In the genomic region with DNA sequence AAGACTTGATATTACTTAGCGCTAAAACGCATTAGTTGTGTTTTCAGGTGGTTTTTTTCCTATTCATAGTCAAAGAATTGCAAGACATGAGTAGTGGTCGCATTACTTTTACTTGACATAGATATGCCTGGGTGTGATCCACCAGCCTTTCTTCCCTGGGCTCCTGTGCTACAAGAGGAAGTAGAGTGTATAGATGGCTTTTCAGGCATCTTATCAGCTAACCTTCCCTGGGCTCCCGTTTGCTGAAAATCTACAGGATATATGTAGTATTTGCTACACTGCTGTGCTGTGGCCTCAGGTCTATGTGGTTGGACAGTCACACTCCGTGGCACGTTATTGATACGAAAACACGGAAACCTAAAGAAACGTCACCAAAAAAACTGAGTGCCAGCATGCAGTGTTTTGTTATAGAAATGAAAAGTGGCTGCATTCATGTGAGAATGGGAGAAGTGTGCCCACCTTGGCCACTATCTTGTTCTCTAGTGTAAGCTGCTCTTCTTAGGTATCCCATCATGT, we compare ENCODE assay signal across 8 mouse cellular contexts. TPM values are rescaled to one million over a fixed set of nuclear protein-coding genes. Genes with fewer than 3 reads are reported as not detected.
A peak's percentile ranks its signal among the peaks of the same experiment; 100 is the strongest.
DNase-seq lines count a peak whose midpoint lies in the region; ATAC-seq and TF ChIP-seq lines count a peak whose summit lies in the region.

No protein-coding gene starts in this region.

- 83% methylated on average over 9 of the region's 9 CpGs for WGBS in kidney, embryonic 15.5 days
- 67% methylated on average over 9 of the region's 9 CpGs for WGBS in kidney, adult 2 months
- WGBS in hindbrain, embryonic 16.5 days: 83% methylated on average over 9 of the region's 9 CpGs
- 87% methylated on average over 9 of the region's 9 CpGs for WGBS in midbrain, embryonic 14.5 days

- H3K27me3 ChIP-seq in kidney, embryonic 15.5 days: no peaks in the 10 kb centered on the region
- H3K27me3 ChIP-seq in kidney, adult 2 months (replicated peaks; ENCODE audit: control insufficient read depth, insufficient read depth, low read length): no peaks in the 10 kb centered on the region
- no peaks in the 10 kb centered on the region for H3K27me3 ChIP-seq in hindbrain, embryonic 16.5 days (replicated peaks; ENCODE audit: control insufficient read depth, insufficient read depth, low read length)
- H3K27me3 ChIP-seq in midbrain, embryonic 14.5 days (ENCODE audit: control insufficient read depth, insufficient read depth, low read length): no peaks in the 10 kb centered on the region

- H3K9me3 ChIP-seq in kidney, embryonic 15.5 days (replicated peaks): no peaks in the 10 kb centered on the region
- no peaks in the 10 kb centered on the region for H3K9me3 ChIP-seq in hindbrain, embryonic 16.5 days (ENCODE audit: control insufficient read depth, low read length)
- H3K9me3 ChIP-seq in midbrain, embryonic 14.5 days (ENCODE audit: control insufficient read depth, low read length): no peaks in the 10 kb centered on the region

- H3K9ac ChIP-seq in kidney, embryonic 15.5 days: peak overlapping the region; percentile 94; the same call in 1 of the 2 replicates
- H3K9ac ChIP-seq in hindbrain, embryonic 16.5 days (ENCODE audit: low read depth, low read length): no peak overlapping the region
- no peak overlapping the region for H3K9ac ChIP-seq in midbrain, embryonic 14.5 days (replicated peaks; ENCODE audit: low read length)

- DNase-seq in kidney, adult 2 months: no peak
- DNase-seq in midbrain, embryonic 14.5 days: no peak
- no peak for DNase-seq in layer of hippocampus, postnatal 25 days (ENCODE audit: extremely low spot score in 1 of 2, low spot score in 1 of 2)
- DNase-seq in gastrocnemius, postnatal 25 days: no peak
- no peak for DNase-seq in right cerebral cortex, adult 2 months (ENCODE audit: low spot score in 2 of 2)

- TF ChIP-seq POLR2A in kidney, adult 2 months (IDR thresholded peaks at IDR 0.05; ENCODE audit: low read depth, low read length): no peak
- no peak for TF ChIP-seq POLR2A in bone marrow macrophage, adult 2 months (IDR thresholded peaks at IDR 0.05; ENCODE audit: borderline replicate concordance, low read depth, low read length)

- peaks cover 11% of the 10 kb centered on the region; the same call in 1 of the 2 replicates for H3K36me3 ChIP-seq in kidney, embryonic 15.5 days
- H3K36me3 ChIP-seq in kidney, adult 2 months (ENCODE audit: control insufficient read depth, insufficient read depth, low read length): no peaks in the 10 kb centered on the region
- peaks cover 5% of the 10 kb centered on the region; the same call in 1 of the 2 replicates for H3K36me3 ChIP-seq in hindbrain, embryonic 16.5 days (ENCODE audit: control insufficient read depth, insufficient read depth, low read length)
- H3K36me3 ChIP-seq in midbrain, embryonic 14.5 days (ENCODE audit: control insufficient read depth, insufficient read depth, low read length): peaks cover 4% of the 10 kb centered on the region; the same call in 1 of the 2 replicates

- no peak for ATAC-seq in kidney, embryonic 15.5 days (replicated peaks; ENCODE audit: low FRiP score)
- ATAC-seq in hindbrain, embryonic 16.5 days: no peak
- no peak for ATAC-seq in midbrain, embryonic 14.5 days (ENCODE audit: low FRiP score, low TSS enrichment)

- H3K27ac ChIP-seq in kidney, embryonic 15.5 days: no peak overlapping the region
- no peak overlapping the region for H3K27ac ChIP-seq in kidney, adult 2 months (ENCODE audit: insufficient read depth, low read depth, low read length)
- H3K27ac ChIP-seq in bone marrow macrophage, adult 2 months (ENCODE audit: insufficient read depth, low read depth, low read length): peak overlapping the region; percentile 69
- no peak overlapping the region for H3K27ac ChIP-seq in hindbrain, embryonic 16.5 days (ENCODE audit: low read depth, low read length)
- no peak overlapping the region for H3K27ac ChIP-seq in midbrain, embryonic 14.5 days (replicated peaks; ENCODE audit: low read depth, low read length)

- H3K4me2 ChIP-seq in kidney, embryonic 15.5 days: peak overlapping the region; percentile 69
- H3K4me2 ChIP-seq in hindbrain, embryonic 16.5 days (ENCODE audit: low read length): peak overlapping the region; percentile 74; the same call in 1 of the 2 replicates
- H3K4me2 ChIP-seq in midbrain, embryonic 14.5 days (ENCODE audit: low read length): 0 out of 2 replicates have a peak overlapping the region, but pooled peaks have one; percentile 92

- peak overlapping the region; percentile 96 for H3K4me3 ChIP-seq in kidney, embryonic 15.5 days (replicated peaks)
- H3K4me3 ChIP-seq in kidney, adult 2 months (ENCODE audit: insufficient read depth, low read depth, low read length): no peak overlapping the region
- H3K4me3 ChIP-seq in bone marrow macrophage, adult 2 months (ENCODE audit: insufficient read depth, low read length): peak overlapping the region; percentile 46
- no peak overlapping the region for H3K4me3 ChIP-seq in hindbrain, embryonic 16.5 days (ENCODE audit: low read length)
- H3K4me3 ChIP-seq in midbrain, embryonic 14.5 days (replicated peaks; ENCODE audit: low read depth, low read length): no peak overlapping the region

- peaks cover 21% of the 10 kb centered on the region for H3K4me1 ChIP-seq in kidney, embryonic 15.5 days
- peaks cover 12% of the 10 kb centered on the region; the same call in 1 of the 2 replicates for H3K4me1 ChIP-seq in kidney, adult 2 months (ENCODE audit: control insufficient read depth, insufficient read depth, low read length)
- H3K4me1 ChIP-seq in bone marrow macrophage, adult 2 months (ENCODE audit: control insufficient read depth, insufficient read depth, low read length): peaks cover 8% of the 10 kb centered on the region
- H3K4me1 ChIP-seq in hindbrain, embryonic 16.5 days (ENCODE audit: control insufficient read depth, insufficient read depth, low read depth, low read length): peaks cover 10% of the 10 kb centered on the region
- H3K4me1 ChIP-seq in midbrain, embryonic 14.5 days (ENCODE audit: control insufficient read depth, insufficient read depth, low read length): peaks cover 10% of the 10 kb centered on the region

- TF ChIP-seq CTCF in kidney, adult 2 months (conservative IDR thresholded peaks at IDR 0.05; ENCODE audit: insufficient read depth, insufficient read length, low read depth, low read length): no peak
- no peak for TF ChIP-seq CTCF in bone marrow macrophage, adult 2 months (IDR thresholded peaks at IDR 0.05; ENCODE audit: low read depth, low read length)

RNA-seq across cellular contexts. Expression of a gene that starts 6.6 kb away (rescaled TPM):
- 3.5 and 4.0 TPM in 2 replicates for polyA plus RNA-seq in kidney, embryonic 15.5 days (2015; fragmentation: Nextera tagmentation; extraction: Ambion mirVana)
- 1.7 and 1.8 TPM in 2 replicates for polyA plus RNA-seq in kidney, adult 2 months (2012; rRNA removed)
- polyA plus RNA-seq in bone marrow macrophage, adult 2 months (2012; ENCODE audit: insufficient read depth, insufficient read length, missing spikeins): 0.87 and 1.6 TPM in 2 replicates
- polyA plus RNA-seq in hindbrain, embryonic 16.5 days (2015; fragmentation: Nextera tagmentation; extraction: Ambion mirVana): 5.5 and 6.7 TPM in 2 replicates
- 4.0 and 5.3 TPM in 2 replicates for polyA plus RNA-seq in midbrain, embryonic 14.5 days (2014; fragmentation: Nextera tagmentation; extraction: Ambion mirVana)
- total RNA-seq in layer of hippocampus, postnatal 25 days (2021): 10 to 100 TPM; 10.3 to 10.8 TPM
- 1 to 10 TPM in 1 of 2 experiments, under 1 TPM in 1; 0.59 to 1.1 TPM for total RNA-seq in gastrocnemius, postnatal 25 days (2021)

RNA-seq across cellular contexts. Expression of a gene that starts 6.7 kb away (rescaled TPM):
- polyA plus RNA-seq in kidney, embryonic 15.5 days (2015; fragmentation: Nextera tagmentation; extraction: Ambion mirVana): 45.1 and 45.8 TPM in 2 replicates
- polyA plus RNA-seq in kidney, adult 2 months (2012; rRNA removed): 8.9 and 10.6 TPM in 2 replicates
- 67.4 and 67.5 TPM in 2 replicates for polyA plus RNA-seq in bone marrow macrophage, adult 2 months (2012; ENCODE audit: insufficient read depth, insufficient read length, missing spikeins)
- 27.3 and 28.8 TPM in 2 replicates for polyA plus RNA-seq in hindbrain, embryonic 16.5 days (2015; fragmentation: Nextera tagmentation; extraction: Ambion mirVana)
- 31.9 and 42.6 TPM in 2 replicates for polyA plus RNA-seq in midbrain, embryonic 14.5 days (2014; fragmentation: Nextera tagmentation; extraction: Ambion mirVana)
- total RNA-seq in layer of hippocampus, postnatal 25 days (2021): 10 to 100 TPM; 39.6 to 46.1 TPM
- 10 to 100 TPM; 17.3 to 20.3 TPM for total RNA-seq in gastrocnemius, postnatal 25 days (2021)

Comparison
In these comparisons a context has a peak if more than half of its experiments do, and no peak if none do; other contexts are left out.
1. H3K4me3 ChIP-seq: peak in kidney, embryonic 15.5 days (single experiment) and bone marrow macrophage, adult 2 months (single experiment); none in kidney, adult 2 months (single experiment), hindbrain, embryonic 16.5 days (single experiment) and midbrain, embryonic 14.5 days (single experiment).
2. Peak in every context shown above with its lines, with median percentiles within 50 percentile points of each other: H3K4me2 ChIP-seq.